Mouse (Mus musculus) embryonic facial prominence, embryonic 12.5 days (tissue): ENCODE measurements around the gene Cutal. TPM values are rescaled to one million over a fixed set of nuclear protein-coding genes. Genes with fewer than 3 reads are reported as not detected.
A peak's percentile ranks its signal among the peaks of the same experiment; 100 is the strongest.
"Not testable (repeated sequence)": the region's sequence is repeated elsewhere in the genome, so short reads cannot be mapped to it uniquely, and the experiment has no call there.

Experiments used
- ATAC-seq: fragments of 200-750 bp; cut with Nextera tagmentation; 2 replicates; pipeline ENCODE4 v1.8.0; 2017; ENCODE audit not compliant: insufficient number of reproducible peaks, insufficient read depth, low FRiP score, low TSS enrichment
- H3K27ac ChIP-seq: fragments of 300-500 bp; sonication (generic); 2 replicates; pipeline ENCODE4 v1.5.1; 2016; ENCODE audit warnings: mild to moderate bottlenecking
- H3K27me3 ChIP-seq: fragments of 300-500 bp; sonication (generic); 2 replicates; pipeline ENCODE4 v1.6.1; 2016; ENCODE audit warnings: mild to moderate bottlenecking, moderate library complexity
- H3K36me3 ChIP-seq: fragments of 300-500 bp; sonication (generic); 2 replicates; pipeline ENCODE4 v1.6.1; 2016; ENCODE audit warnings: mild to moderate bottlenecking
- H3K4me1 ChIP-seq: fragments of 300-500 bp; sonication (generic); 2 replicates; pipeline ENCODE4 v1.6.1; 2016
- H3K4me2 ChIP-seq: fragments of 300-500 bp; sonication (generic); replicated peaks from 2 replicates; pipeline ENCODE4 v1.6.1; 2016; ENCODE audit warnings: mild to moderate bottlenecking, moderate library complexity
- H3K4me3 ChIP-seq: fragments of 300-500 bp; sonication (generic); 2 replicates; pipeline ENCODE4 v1.5.1; 2016; ENCODE audit warnings: mild to moderate bottlenecking
- H3K9ac ChIP-seq: fragments of 300-500 bp; sonication (generic); 2 replicates; pipeline ENCODE4 v1.6.1; 2016; ENCODE audit warnings: mild to moderate bottlenecking, moderate library complexity
- H3K9me3 ChIP-seq: fragments of 300-500 bp; sonication (generic); 2 replicates; pipeline ENCODE4 v1.6.1; 2016; ENCODE audit warnings: mild to moderate bottlenecking, moderate library complexity
- WGBS: fragments of 180-500 bp; shearing (Covaris S2); methylation state at CpG from one replicate; pipeline ENCODE4 v1.1.7; 2016; 5-methylcytosine and 5-hydroxymethylcytosine counted together
- polyA plus RNA-seq: library from polyadenylated mRNA; unstranded; fragments of >200 nt; fragmentation: Nextera tagmentation; extraction: Ambion mirVana; gene quantifications from 2 replicates; pipeline ENCODE4 v1.2.1, GENCODE M21; 2016

Cutal gene
- not detected in 2 replicates for polyA plus RNA-seq

GRCm38 (mm10) chr2:34874271-34874670 is at the start of gene Cutal:
Gene Cutal, plus strand, starts transcription at chr2:34874396.
- peaks cover 12% of the 10 kb centered on the region for H3K4me1 ChIP-seq
- H3K36me3 ChIP-seq = no peaks in the 10 kb centered on the region
- H3K27me3 ChIP-seq = peaks cover 36% of the 10 kb centered on the region
- H3K4me3 ChIP-seq = peak within 1 kb of the TSS; percentile 9; the same call in 1 of the 2 replicates
- no peak within 1 kb of the TSS for H3K27ac ChIP-seq
- no peak within 1 kb of the TSS for H3K9ac ChIP-seq
- H3K9me3 ChIP-seq = no peaks in the 10 kb centered on the region
- H3K4me2 ChIP-seq = peak within 1 kb of the TSS; percentile 36
- no peak for ATAC-seq
- 2% methylated on average over 14 of the region's 14 CpGs for WGBS

- ATAC-seq = peak; percentile 95
- Histone ChIP-seq H3K9ac (peak within 1 kb of the TSS; percentile 90), H3K27me3 (no peaks in the 10 kb centered on the region), H3K36me3 (peaks cover 4% of the 10 kb centered on the region; the same call in 1 of the 2 replicates), H3K4me1 (peaks cover 11% of the 10 kb centered on the region; the same call in 1 of the 2 replicates), H3K27ac (peak within 1 kb of the TSS; percentile 77), H3K9me3 (no peaks in the 10 kb centered on the region), H3K4me2 (peak within 1 kb of the TSS; percentile 73), H3K4me3 (peak within 1 kb of the TSS; percentile 98)
- under 1% methylated on average over 57 of the region's 57 CpGs for WGBS
Observed at GRCm38 (mm10) chr2:34825827-34826459, 48.3 kb upstream of the Cutal start, which contains the start of gene Fbxw2. Gene Fbxw2, minus strand, starts transcription at chr2:34826311.

GRCm38 (mm10) chr2:34826460-34827231 is 47.5 kb upstream of the Cutal start:
- peaks cover 11% of the 10 kb centered on the region; the same call in 1 of the 2 replicates for H3K4me1 ChIP-seq
- peak overlapping the region; percentile 90 for H3K9ac ChIP-seq
- peak overlapping the region; percentile 73 for H3K4me2 ChIP-seq
- H3K27ac ChIP-seq = no peak overlapping the region; the same call in 1 of the 2 replicates
- peak overlapping the region; percentile 98 for H3K4me3 ChIP-seq
- 34% methylated on average over 20 of the region's 21 CpGs for whole genome bisulfite sequencing
- H3K9me3 ChIP-seq = no peaks in the 10 kb centered on the region
- H3K27me3 ChIP-seq = no peaks in the 10 kb centered on the region
- ATAC-seq = no peak
- H3K36me3 ChIP-seq = no peaks in the 10 kb centered on the region

GRCm38 (mm10) chr2:34827591-34827990 is 46.6 kb upstream of the Cutal start:
- Histone ChIP-seq H3K9me3 (no peaks in the 10 kb centered on the region), H3K4me3 (no peak overlapping the region), H3K27ac (no peak overlapping the region), H3K4me2 (no peak overlapping the region), H3K27me3 (no peaks in the 10 kb centered on the region), H3K9ac (no peak overlapping the region), H3K4me1 (peaks cover 11% of the 10 kb centered on the region; the same call in 1 of the 2 replicates), H3K36me3 (no peaks in the 10 kb centered on the region)
- ATAC-seq = no peak
- WGBS = 84% methylated on average over 4 of the region's 4 CpGs

GRCm38 (mm10) chr2:34828026-34828425 is 46.2 kb upstream of the Cutal start:
- Histone ChIP-seq H3K27ac (no peak overlapping the region), H3K4me3 (no peak overlapping the region), H3K9ac (no peak overlapping the region), H3K4me1 (peaks cover 11% of the 10 kb centered on the region; the same call in 1 of the 2 replicates), H3K27me3 (no peaks in the 10 kb centered on the region), H3K4me2 (no peak overlapping the region), H3K36me3 (no peaks in the 10 kb centered on the region), H3K9me3 (no peaks in the 10 kb centered on the region)
- no peak for ATAC-seq
- WGBS = 91% methylated on average over 1 of the region's 1 CpGs

GRCm38 (mm10) chr2:34830066-34830465 is 44.1 kb upstream of the Cutal start:
- H3K4me2 ChIP-seq, H3K9ac ChIP-seq, H3K4me1 ChIP-seq, H3K36me3 ChIP-seq, H3K27ac ChIP-seq, ATAC-seq, H3K4me3 ChIP-seq, H3K27me3 ChIP-seq, H3K9me3 ChIP-seq: not testable (repeated sequence)
- WGBS = 93% methylated on average over 17 of the region's 17 CpGs

GRCm38 (mm10) chr2:34832766-34833457 is 41.3 kb upstream of the Cutal start, which contains the start of gene Gm34653:
Gene Gm34653, plus strand, starts transcription at chr2:34833007.
- WGBS = 71% methylated on average over 11 of the region's 11 CpGs

GRCm38 (mm10) chr2:34833624-34834023 is 40.6 kb upstream of the Cutal start:
- 88% methylated on average over 17 of the region's 17 CpGs for WGBS
- no peak overlapping the region for H3K4me3 ChIP-seq
- H3K9me3 ChIP-seq = no peaks in the 10 kb centered on the region
- no peak for ATAC-seq
- no peak overlapping the region for H3K27ac ChIP-seq
- no peaks in the 10 kb centered on the region for H3K27me3 ChIP-seq
- no peaks in the 10 kb centered on the region for H3K36me3 ChIP-seq
- no peak overlapping the region for H3K4me2 ChIP-seq
- H3K4me1 ChIP-seq = no peaks in the 10 kb centered on the region; the same call in 1 of the 2 replicates
- H3K9ac ChIP-seq = no peak overlapping the region

More at GRCm38 (mm10) chr2:34832766-34833457, 41.3 kb upstream of the Cutal start, which contains the start of gene Gm34653:
- not testable (repeated sequence) for H3K4me3 ChIP-seq, H3K36me3 ChIP-seq, H3K9me3 ChIP-seq, ATAC-seq, H3K4me1 ChIP-seq, H3K9ac ChIP-seq, H3K4me2 ChIP-seq, H3K27ac ChIP-seq, H3K27me3 ChIP-seq

GRCm38 (mm10) chr2:34835669-34836068 is 38.5 kb upstream of the Cutal start:
- Histone ChIP-seq H3K27me3 (no peaks in the 10 kb centered on the region), H3K9me3 (no peaks in the 10 kb centered on the region), H3K9ac (no peak overlapping the region), H3K36me3 (no peaks in the 10 kb centered on the region), H3K4me3 (no peak overlapping the region), H3K27ac (no peak overlapping the region), H3K4me1 (no peaks in the 10 kb centered on the region; the same call in 1 of the 2 replicates), H3K4me2 (no peak overlapping the region)
- 78% methylated on average over 3 of the region's 3 CpGs for WGBS
- no peak for ATAC-seq

- WGBS = 80% methylated on average over 5 of the region's 5 CpGs
- H3K27ac ChIP-seq, H3K9me3 ChIP-seq, H3K9ac ChIP-seq, H3K4me1 ChIP-seq, H3K27me3 ChIP-seq, ATAC-seq, H3K36me3 ChIP-seq, H3K4me3 ChIP-seq, H3K4me2 ChIP-seq: not testable (repeated sequence)
Observed at GRCm38 (mm10) chr2:34840143-34840542, 34.1 kb upstream of the Cutal start.

GRCm38 (mm10) chr2:34841706-34842105 is 32.5 kb upstream of the Cutal start:
- Histone ChIP-seq H3K9ac (no peak overlapping the region), H3K27me3 (no peaks in the 10 kb centered on the region), H3K27ac (no peak overlapping the region), H3K4me3 (no peak overlapping the region), H3K36me3 (no peaks in the 10 kb centered on the region), H3K9me3 (no peaks in the 10 kb centered on the region), H3K4me2 (no peak overlapping the region), H3K4me1 (no peaks in the 10 kb centered on the region; the same call in 1 of the 2 replicates)
- no peak for ATAC-seq
- 86% methylated on average over 8 of the region's 8 CpGs for WGBS
